Mouse (Mus musculus) forelimb bud, embryonic 11.5 days (tissue): ENCODE results near the gene Zfp663.

Experiments used
- DNase-seq: peaks from one replicate; pipeline ENCODE4 v3.0.0-alpha.2; 2012; ENCODE audit warnings: low read depth, low spot score

Zfp663 gene

GRCm38 (mm10) chr2:165321381-165321888, 47.1 kb downstream of the Zfp663 start:
- DNase-seq: no peak

DNA sequence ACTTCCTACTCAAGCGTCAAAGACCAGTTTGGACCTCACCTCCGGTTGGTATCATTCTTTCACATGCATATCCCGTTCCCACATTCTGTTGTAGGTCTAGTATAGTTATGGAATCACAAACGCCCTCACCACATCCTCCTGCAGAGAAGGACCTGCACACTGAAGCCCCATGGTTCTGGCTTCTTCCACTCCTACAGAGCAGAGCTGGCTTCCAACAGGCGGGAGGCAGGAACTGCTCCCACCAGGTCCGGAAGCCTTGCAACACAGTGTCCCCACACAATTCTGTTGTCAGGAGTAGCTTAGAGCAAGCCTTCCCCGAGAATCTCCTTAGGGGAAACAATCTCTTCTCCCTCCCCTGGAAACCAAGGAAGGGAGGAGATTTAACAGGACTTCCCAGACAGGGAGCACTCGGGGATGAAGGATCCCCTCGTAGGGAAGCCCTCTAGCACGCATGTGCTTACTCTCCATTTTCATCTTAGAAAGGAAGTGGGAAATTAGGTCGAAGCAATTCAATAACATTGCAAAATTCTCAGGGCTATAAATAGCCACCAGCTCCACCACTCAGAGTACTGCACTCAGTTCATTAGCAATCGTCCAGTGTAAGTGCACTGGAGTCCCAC, 47.9 kb downstream of the Zfp663 start:
- no peak for DNase-seq

GRCm38 (mm10) chr2:165319503-165319902, 49.0 kb downstream of the Zfp663 start:
- DNase-seq: no peak

GRCm38 (mm10) chr2:165318941-165319340, 49.6 kb downstream of the Zfp663 start:
- DNase-seq: no peak

GRCm38 (mm10) chr2:165317621-165318263, 50.8 kb downstream of the Zfp663 start:
- DNase-seq: no peak

- peak; percentile 61 for DNase-seq
These were observed 51.6 kb downstream of the Zfp663 start for GRCm38 (mm10) chr2:165316837-165317473.

DNA sequence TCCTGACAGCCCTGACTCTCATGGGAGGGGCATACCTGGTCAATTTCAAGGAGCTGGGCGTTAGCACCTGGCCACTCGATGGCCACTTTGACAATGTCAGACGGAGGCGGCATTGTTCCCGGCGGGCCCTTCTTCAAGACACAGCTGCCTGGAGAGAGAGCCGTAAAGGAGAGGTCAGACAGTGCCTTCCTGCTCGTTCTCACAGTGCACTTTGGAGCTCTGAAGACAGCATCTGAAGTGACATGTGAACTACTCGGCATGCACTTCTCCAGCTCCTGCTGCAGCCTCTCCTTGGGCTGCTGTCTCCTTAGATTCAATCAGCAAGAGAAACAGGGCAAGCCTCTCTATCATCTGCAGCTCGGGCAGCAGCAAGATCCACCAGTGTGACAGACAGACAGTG, 52.3 kb downstream of the Zfp663 start:
- no peak for DNase-seq

- DNase-seq: no peak
These were observed 54.3 kb downstream of the Zfp663 start for GRCm38 (mm10) chr2:165314197-165314596.

DNA sequence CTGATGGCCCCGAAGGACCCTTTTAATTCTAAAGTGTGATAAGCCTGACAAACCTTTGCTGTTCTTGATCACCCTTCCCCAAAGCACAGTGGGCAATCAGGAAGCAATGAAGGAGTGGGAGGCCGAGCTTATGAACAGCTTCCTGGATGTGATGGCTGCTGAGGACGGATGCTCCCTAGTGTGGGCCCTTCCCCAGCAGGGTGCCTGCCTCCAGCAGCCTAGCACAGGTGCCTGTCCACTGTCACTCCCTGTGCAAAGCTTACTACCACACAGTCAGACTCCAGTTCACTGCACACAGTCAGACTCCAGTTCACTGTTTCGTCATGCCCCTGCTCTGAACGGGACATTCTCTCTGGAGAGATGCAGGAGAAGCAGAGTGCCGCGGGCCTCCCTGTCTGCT, 56.1 kb downstream of the Zfp663 start:
- no peak for DNase-seq

DNA sequence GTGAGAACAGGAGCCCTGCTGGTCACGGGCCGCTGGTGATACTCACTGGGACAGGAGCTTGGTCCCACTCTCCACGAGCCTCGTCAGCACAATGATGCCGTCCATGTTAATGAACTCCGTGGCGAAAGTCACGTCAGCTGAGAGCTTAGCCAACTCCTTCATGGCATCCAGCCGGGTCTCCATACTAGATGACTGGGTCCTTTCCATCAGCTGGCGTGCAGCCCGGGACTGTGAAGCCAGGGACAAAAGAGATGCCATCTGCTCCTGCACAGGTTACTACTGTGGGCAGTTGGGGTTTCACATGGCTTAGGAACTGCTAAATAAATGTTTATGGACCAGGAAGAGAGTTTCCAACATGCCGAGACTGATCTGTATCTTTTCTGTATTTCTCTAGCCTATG, 57.0 kb downstream of the Zfp663 start:
- DNase-seq: no peak

DNA sequence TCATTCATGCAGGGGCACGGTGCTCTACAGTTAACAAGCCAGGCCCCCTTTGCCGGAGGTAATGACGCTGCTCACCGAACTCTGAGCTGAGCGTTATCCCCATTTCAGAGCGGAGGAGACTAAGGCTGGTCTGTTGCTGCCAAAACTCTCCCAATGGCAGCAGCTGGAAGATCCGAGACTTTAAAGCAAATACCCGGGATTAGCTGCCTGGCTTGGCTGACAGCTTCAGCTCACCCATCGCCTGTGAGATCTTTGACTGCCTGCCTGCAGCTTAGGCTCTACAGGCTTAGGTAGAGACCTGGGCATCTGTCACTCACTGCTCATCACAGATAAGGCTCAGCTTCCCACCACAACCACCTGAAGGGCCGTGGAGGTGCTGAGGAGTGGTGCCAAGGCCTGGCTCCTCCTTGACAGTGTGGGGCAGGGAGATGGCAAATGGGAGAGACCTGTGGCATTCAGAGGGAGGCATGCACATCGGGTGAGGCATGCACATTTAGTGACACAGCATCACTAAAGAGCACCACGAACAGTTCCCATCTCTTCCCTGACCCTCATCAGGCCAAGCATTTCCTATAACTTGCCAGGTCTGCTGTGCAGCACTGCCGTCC, 57.6 kb downstream of the Zfp663 start:
- no peak for DNase-seq

DNA sequence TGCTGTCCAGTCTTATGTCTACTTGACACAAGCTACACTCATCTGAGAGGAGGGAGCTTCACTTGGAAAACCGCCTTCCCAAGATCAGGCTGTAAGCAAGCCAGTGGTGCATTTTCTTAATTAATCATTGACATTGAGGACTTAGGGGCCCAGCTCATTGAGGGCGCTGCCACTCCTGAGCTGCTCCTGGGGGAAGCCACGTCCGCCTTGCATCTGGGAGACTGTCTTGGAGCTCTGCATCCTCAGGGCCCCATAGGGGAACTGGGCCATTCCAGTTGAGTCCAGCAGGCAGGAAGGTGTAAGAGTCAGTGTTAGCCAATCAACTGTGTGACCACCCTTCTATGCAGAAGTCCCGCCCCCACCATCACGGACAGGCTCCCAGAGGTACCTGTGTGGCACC, 60.7 kb downstream of the Zfp663 start:
- DNase-seq: no peak

DNA sequence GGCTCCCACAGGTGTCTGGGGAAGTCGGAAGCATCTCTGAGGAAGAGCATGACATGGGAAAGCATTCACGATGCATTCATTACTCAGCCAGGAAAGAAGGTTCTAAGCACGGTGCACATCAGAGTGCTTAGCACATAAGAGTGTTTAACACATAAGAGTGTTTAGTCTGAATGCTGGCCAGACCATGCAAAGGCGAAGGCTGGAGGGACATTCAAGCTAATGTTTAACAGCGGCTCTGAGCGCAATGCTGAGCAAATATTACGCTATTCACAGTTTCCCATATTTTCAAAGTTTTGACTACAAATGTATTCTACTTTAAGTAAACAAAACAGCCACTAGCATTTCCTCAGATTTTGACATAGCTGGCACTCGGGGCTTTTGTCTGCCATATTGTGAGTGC, 63.1 kb downstream of the Zfp663 start:
- DNase-seq: no peak

DNA sequence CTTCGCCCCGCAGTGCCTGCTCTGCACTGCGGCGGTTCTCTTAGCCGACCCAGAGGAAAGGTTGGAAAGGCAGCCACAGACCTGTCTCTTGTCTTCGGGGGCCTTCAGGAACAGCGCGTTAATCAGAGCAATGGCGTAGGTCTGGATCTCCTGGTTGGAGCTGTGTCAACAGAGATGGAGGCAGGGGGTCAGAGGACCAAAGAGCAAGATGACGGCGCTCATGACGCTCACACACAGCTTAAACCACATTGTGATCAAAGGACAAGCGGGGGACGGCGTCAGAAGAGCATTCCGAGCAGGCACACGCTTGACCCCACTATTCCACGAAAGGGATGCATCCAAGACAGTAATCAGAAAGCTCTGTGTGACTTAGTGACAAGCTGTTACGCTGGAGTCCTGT, 63.7 kb downstream of the Zfp663 start:
- DNase-seq: no peak

GRCm38 (mm10) chr2:165303354-165304012, 65.0 kb downstream of the Zfp663 start:
- no peak for DNase-seq

- no peak for DNase-seq
These were observed 67.1 kb downstream of the Zfp663 start for GRCm38 (mm10) chr2:165301409-165301808.
